Mouse (Mus musculus) lung, postnatal 0 days (tissue): Measurements from ENCODE around the gene Tenm3.

Experiments used
- CTCF ChIP-seq: IDR thresholded peaks from 2 replicates; pipeline ENCODE4 v1.5.1; 2016; ENCODE audit warnings: antibody characterized with exemption, mild to moderate bottlenecking
- EP300 ChIP-seq: IDR thresholded peaks from 2 replicates; pipeline ENCODE4 v1.6.1; 2016; ENCODE audit warnings: antibody characterized with exemption, mild to moderate bottlenecking, control low read depth

DNA sequence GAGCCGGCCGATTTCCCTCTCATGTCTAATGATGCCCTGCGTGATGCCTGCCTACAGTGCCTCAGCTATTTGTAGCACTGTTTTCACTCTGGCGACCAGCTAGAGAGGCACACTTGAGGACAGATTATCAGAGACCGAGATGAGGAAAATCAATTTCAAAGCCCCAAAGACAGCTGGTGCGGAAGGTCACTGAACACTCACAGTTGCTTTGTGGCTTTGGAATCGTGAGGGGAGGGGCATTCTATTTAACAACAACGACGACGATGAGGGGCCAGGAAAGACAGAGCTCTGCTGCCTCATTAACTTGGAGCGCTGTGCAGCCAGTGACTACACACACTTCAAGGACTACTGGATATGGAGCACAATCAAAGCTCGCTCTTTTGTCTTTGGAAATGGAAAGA lies 443.2 kb downstream of the Tenm3 start:
- TF ChIP-seq CTCF (no peak), EP300 (no peak)
